Mouse (Mus musculus) forebrain, embryonic 11.5 days (tissue): ENCODE measurements around the gene Mier1. TPM values are rescaled to one million over a fixed set of nuclear protein-coding genes. Genes with fewer than 3 reads are reported as not detected.

Experiments used
- ATAC-seq: fragments of 200-750 bp; cut with Nextera tagmentation; replicated peaks from 2 replicates; pipeline ENCODE4 v1.8.0; 2017; ENCODE audit warnings: moderate TSS enrichment; ENCODE audit not compliant: low FRiP score
- DNase-seq: peaks from one replicate; pipeline ENCODE4 v3.0.0-alpha.2; 2017; ENCODE audit warnings: low spot score
- H3K27ac ChIP-seq: fragments of 300-500 bp; sonication (generic); 2 replicates; pipeline ENCODE4 v1.5.1; 2014; ENCODE audit warnings: low read depth, low read length
- H3K27me3 ChIP-seq: fragments of 300-500 bp; sonication (generic); 2 replicates; pipeline ENCODE4 v1.6.1; 2014; ENCODE audit warnings: mild to moderate bottlenecking, low read length, mixed read lengths; ENCODE audit not compliant: control insufficient read depth, insufficient read depth
- H3K36me3 ChIP-seq: fragments of 300-500 bp; sonication (generic); 2 replicates; pipeline ENCODE4 v1.6.1; 2014; ENCODE audit warnings: mild to moderate bottlenecking, low read length, moderate library complexity, mixed read lengths; ENCODE audit not compliant: control insufficient read depth, insufficient read depth
- H3K4me1 ChIP-seq: fragments of 300-500 bp; sonication (generic); replicated peaks from 2 replicates; pipeline ENCODE4 v1.6.1; 2014; ENCODE audit warnings: low read length, mixed read lengths; ENCODE audit not compliant: control insufficient read depth, insufficient read depth
- H3K4me2 ChIP-seq: fragments of 300-500 bp; sonication (generic); 2 replicates; pipeline ENCODE4 v1.6.1; 2014; ENCODE audit warnings: low read depth, mild to moderate bottlenecking, low read length, moderate library complexity, mixed read lengths; ENCODE audit not compliant: severe bottlenecking
- H3K4me3 ChIP-seq: fragments of 300-500 bp; sonication (generic); 2 replicates; pipeline ENCODE4 v1.5.1; 2014; ENCODE audit warnings: low read depth, low read length
- H3K9ac ChIP-seq: fragments of 300-500 bp; sonication (generic); 2 replicates; pipeline ENCODE4 v1.6.1; 2014; ENCODE audit warnings: low read length
- H3K9me3 ChIP-seq: fragments of 300-500 bp; sonication (generic); 2 replicates; pipeline ENCODE4 v1.6.1; 2016; ENCODE audit warnings: low read length, mixed read lengths; ENCODE audit not compliant: control insufficient read depth
- WGBS: fragments of 180-500 bp; shearing (Covaris S2); extraction: QIAGEN DNeasy Blood & Tissue Kit; methylation state at CpG from one replicate; pipeline ENCODE4 v1.1.7; 2014; 5-methylcytosine and 5-hydroxymethylcytosine counted together
- polyA plus RNA-seq: library from polyadenylated mRNA; unstranded; fragments of >200 nt; fragmentation: Nextera tagmentation; extraction: Ambion mirVana; gene quantifications from 2 replicates; pipeline ENCODE4 v1.2.1, GENCODE M21; 2014

Gene Mier1
- polyA plus RNA-seq = 36.2 and 43.7 TPM in 2 replicates

DNA sequence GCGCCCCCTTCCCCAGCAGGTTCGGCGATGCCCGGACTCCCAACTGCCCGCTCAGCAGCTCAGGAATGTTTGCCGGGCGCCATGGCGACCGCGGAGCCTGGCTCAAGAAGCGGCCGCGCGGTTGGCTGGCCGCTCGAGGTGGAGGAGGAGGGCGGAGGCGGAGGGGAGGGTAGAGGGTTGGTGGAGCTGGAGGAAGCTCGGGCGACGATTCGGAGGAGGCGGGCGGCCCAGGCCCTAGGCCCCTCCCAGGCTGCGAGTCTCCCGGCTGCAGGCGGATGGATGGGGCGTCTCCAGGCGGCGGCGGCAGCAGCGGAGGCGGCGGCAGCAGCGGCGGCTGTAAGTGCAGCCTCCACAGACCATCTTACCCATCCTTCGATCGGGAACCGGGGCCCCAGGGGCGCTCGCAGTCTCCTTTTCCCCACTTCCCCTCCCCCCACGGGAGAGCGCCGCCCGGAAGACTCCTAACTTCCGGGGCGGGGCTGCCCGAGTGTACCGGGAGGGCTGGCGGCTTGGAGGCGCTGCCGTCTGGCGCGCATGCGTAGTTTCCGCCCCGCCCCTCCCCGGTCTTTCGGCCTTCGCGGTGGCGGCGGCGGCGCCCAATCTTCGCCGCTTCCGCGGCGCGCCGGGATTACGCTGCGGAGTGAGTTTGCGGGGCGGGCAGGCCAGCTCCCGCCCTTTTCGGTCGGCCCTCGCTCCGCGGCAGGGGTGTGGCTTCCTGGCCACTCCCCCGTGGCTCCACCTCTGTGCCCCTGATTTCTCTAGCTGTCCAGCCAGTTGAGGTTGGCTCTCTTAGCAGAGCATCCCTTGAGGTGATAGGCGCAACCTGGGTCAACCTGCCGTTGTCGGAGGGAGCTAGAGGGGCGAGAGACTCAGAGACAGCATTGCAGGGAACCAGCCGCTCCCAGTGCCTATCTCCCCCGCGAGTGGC lies at the start of gene Mier1, which contains the start of gene Wdr78:
Mier1 (plus strand) TSS at position 207 of the 928 bp plus-strand sequence.
Wdr78 (minus strand) TSS at position 372 of the 928 bp plus-strand sequence.
- DNase-seq = peak; percentile 98

GRCm38 (mm10) chr4:103064421-103064820 lies 49.8 kb upstream of the Mier1 start:
- no peak overlapping the region for H3K9ac ChIP-seq
- H3K9me3 ChIP-seq = no peaks in the 10 kb centered on the region
- DNase-seq (no peak), ATAC-seq (no peak)
- H3K4me1 ChIP-seq = no peaks in the 10 kb centered on the region
- 84% methylated on average over 2 of the region's 2 CpGs for WGBS
- H3K27me3 ChIP-seq = no peaks in the 10 kb centered on the region
- H3K4me2 ChIP-seq = no peak overlapping the region
- H3K27ac ChIP-seq = no peak overlapping the region
- H3K36me3 ChIP-seq = no peaks in the 10 kb centered on the region
- no peak overlapping the region for H3K4me3 ChIP-seq

More for the DNA sequence above, at the start of gene Mier1, which contains the start of gene Wdr78:
- Histone ChIP-seq H3K4me1 (peaks cover 4% of the 10 kb centered on the region; the same call in 1 of the 2 replicates), H3K9ac (peak within 1 kb of the TSS; percentile 91), H3K27ac (peak within 1 kb of the TSS; percentile 100), H3K9me3 (no peaks in the 10 kb centered on the region), H3K36me3 (no peaks in the 10 kb centered on the region; the same call in 1 of the 2 replicates), H3K4me3 (peak within 1 kb of the TSS; percentile 86), H3K27me3 (no peaks in the 10 kb centered on the region), H3K4me2 (peak within 1 kb of the TSS; percentile 61)
- peak; percentile 98 for ATAC-seq
- WGBS = under 1% methylated on average over 73 of the region's 90 CpGs

DNA sequence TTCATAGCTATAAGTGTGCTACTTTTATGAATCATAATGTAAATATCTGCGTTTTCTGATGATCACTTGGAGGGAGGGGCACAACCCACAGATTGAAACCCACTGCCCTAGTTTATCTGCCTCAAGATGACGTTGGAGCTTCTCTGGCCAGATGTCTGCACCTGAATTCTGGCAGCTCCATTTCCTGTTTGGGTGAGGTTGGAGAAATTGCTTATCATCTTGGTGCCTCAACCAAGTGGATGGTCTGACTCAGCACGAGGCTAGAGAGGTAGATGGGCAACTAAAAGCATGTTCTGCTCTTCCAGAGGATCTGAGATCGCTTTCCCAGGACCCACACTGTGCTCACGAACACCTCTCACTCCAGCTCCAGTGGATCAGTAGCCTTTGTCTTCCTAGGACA lies 49.2 kb upstream of the Mier1 start:
- no peaks in the 10 kb centered on the region for H3K27me3 ChIP-seq
- H3K27ac ChIP-seq = no peak overlapping the region
- no peak overlapping the region for H3K4me2 ChIP-seq
- ATAC-seq = no peak
- WGBS = 89% methylated on average over 5 of the region's 5 CpGs
- DNase-seq = no peak
- no peak overlapping the region for H3K9ac ChIP-seq
- H3K36me3 ChIP-seq = no peaks in the 10 kb centered on the region
- H3K4me3 ChIP-seq = no peak overlapping the region
- no peaks in the 10 kb centered on the region for H3K4me1 ChIP-seq
- no peaks in the 10 kb centered on the region for H3K9me3 ChIP-seq

- WGBS = 42% methylated on average over 6 of the region's 6 CpGs
- DNase-seq = no peak
These were observed 46.1 kb upstream of the Mier1 start for GRCm38 (mm10) chr4:103067906-103068655.

GRCm38 (mm10) chr4:103070631-103071030 lies 43.6 kb upstream of the Mier1 start:
- Histone ChIP-seq H3K9me3 (no peaks in the 10 kb centered on the region), H3K4me3 (no peak overlapping the region), H3K4me2 (no peak overlapping the region), H3K4me1 (no peaks in the 10 kb centered on the region), H3K36me3 (no peaks in the 10 kb centered on the region), H3K9ac (no peak overlapping the region), H3K27me3 (no peaks in the 10 kb centered on the region), H3K27ac (no peak overlapping the region)
- 75% methylated on average over 3 of the region's 3 CpGs for WGBS
- DNase-seq (no peak), ATAC-seq (no peak)

More at GRCm38 (mm10) chr4:103067906-103068655, 46.1 kb upstream of the Mier1 start:
- Histone ChIP-seq H3K4me1 (no peaks in the 10 kb centered on the region), H3K4me2 (no peak overlapping the region), H3K9me3 (no peaks in the 10 kb centered on the region), H3K27ac (no peak overlapping the region), H3K27me3 (no peaks in the 10 kb centered on the region), H3K36me3 (no peaks in the 10 kb centered on the region), H3K9ac (no peak overlapping the region), H3K4me3 (no peak overlapping the region)
- no peak for ATAC-seq

DNA sequence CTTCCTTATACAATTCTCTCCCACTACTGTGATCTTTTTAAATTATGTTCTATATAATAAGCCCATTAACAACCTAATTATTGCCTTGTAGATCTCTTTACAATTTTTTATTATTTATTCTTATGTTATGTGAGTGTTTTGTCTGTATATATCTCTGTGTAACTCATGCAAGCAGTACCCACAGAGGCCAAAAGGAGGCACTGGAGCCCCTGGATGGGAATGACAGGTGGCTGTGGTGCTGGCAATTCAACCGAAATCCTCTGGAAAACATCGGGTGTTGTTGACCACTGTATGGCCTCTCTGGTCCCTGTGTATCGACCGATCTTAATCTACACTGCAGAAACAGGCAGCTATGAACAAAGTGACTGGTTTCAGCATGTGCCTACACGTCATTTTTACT lies 29.0 kb upstream of the Mier1 start:
- H3K4me1 ChIP-seq = no peaks in the 10 kb centered on the region
- WGBS = 94% methylated on average over 5 of the region's 5 CpGs
- H3K36me3 ChIP-seq = no peaks in the 10 kb centered on the region
- H3K27ac ChIP-seq = no peak overlapping the region
- H3K9me3 ChIP-seq = no peaks in the 10 kb centered on the region
- H3K9ac ChIP-seq = no peak overlapping the region
- H3K4me2 ChIP-seq = no peak overlapping the region
- H3K4me3 ChIP-seq = no peak overlapping the region
- DNase-seq = no peak
- ATAC-seq = no peak
- H3K27me3 ChIP-seq = no peaks in the 10 kb centered on the region

DNA sequence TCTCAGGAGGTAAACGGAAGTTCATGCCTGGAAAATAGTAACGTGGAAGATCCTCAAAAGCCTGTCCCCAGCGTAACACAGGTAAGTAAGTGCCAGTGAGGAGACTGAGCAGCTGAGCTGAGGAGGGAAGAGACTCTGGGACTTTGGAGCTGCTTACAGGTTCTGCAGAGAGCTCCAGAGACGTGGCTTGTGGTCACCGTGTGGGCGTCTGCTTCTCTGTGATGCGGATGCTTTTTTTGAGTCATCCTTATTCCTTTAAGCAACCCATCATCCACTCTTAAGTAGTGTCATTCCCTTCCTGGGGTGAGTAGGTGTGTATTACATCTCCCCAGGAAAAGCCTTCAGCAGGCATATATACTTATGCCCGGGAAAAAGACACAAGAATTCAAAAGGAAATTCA lies 18.3 kb upstream of the Mier1 start:
- Histone ChIP-seq H3K36me3 (no peaks in the 10 kb centered on the region), H3K4me3 (no peak overlapping the region), H3K9ac (no peak overlapping the region), H3K4me2 (no peak overlapping the region), H3K27me3 (no peaks in the 10 kb centered on the region), H3K9me3 (no peaks in the 10 kb centered on the region), H3K4me1 (no peaks in the 10 kb centered on the region), H3K27ac (no peak overlapping the region)
- DNase-seq (no peak), ATAC-seq (no peak)
- WGBS = 90% methylated on average over 8 of the region's 8 CpGs

- H3K4me1 ChIP-seq = no peaks in the 10 kb centered on the region
- H3K4me3 ChIP-seq = no peak overlapping the region
- 87% methylated on average over 5 of the region's 5 CpGs for WGBS
- no peak overlapping the region for H3K27ac ChIP-seq
- ATAC-seq (no peak), DNase-seq (no peak)
- no peak overlapping the region for H3K9ac ChIP-seq
- no peaks in the 10 kb centered on the region for H3K27me3 ChIP-seq
- no peak overlapping the region for H3K4me2 ChIP-seq
- no peaks in the 10 kb centered on the region for H3K36me3 ChIP-seq
- H3K9me3 ChIP-seq = no peaks in the 10 kb centered on the region
These were observed 15.7 kb upstream of the Mier1 start for GRCm38 (mm10) chr4:103098532-103098931.
